Mouse (Mus musculus): ENCODE data around the gene Rtn4. TPM values are rescaled to one million over a fixed set of nuclear protein-coding genes. Genes with fewer than 3 reads are reported as not detected.
"Not testable (repeated sequence)": the region's sequence is repeated elsewhere in the genome, so short reads cannot be mapped to it uniquely, and the experiment has no call there.

The Rtn4 gene
- total RNA-seq, 2 experiments from 2014 or later, result 61.2 to 64.1 TPM

DNA sequence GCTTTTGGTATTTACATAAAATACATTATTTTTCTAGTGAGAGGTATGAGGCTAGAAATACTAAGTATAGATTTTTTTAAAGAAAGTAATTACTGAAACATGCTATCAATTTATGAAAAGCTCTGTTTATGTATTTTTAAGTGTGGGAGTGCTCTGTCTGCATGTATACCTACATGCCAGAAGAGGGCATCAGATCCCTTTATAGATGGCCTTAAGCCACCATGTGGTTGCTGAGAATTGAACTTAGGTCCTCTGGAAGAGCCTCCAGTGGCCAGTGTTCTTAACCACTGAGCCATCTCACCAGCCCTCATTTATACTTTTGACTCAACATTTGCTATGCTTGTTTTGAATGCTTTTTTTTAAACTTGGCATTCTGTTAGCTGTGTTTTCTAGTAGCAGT, 16.8 kb downstream of the Rtn4 start:
- ATAC-seq (replicated peaks; ENCODE audit: poor library complexity), result 0 out of 2 replicates have a peak, but pooled peaks have one; percentile 21

DNA sequence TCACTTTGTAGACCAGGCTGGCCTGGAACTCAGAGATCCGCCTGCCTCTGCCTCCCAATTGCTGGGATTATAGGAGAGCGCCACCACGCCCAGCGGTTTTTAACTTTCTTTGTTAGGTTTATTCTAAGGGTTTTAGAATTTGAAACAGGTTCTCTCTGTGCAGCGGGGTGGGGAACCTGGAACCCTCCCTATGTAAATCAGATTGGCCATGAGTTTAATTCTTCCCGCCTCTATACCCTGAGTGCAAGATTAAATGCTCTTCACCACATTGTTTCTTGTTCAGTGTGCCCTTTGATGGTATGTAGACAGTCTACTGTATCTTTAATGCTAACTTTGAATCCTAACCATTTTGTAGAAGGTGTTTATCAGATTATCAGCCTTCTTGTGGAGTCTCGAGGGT, 21.4 kb downstream of the Rtn4 start:
- no peak for ATAC-seq (replicated peaks; ENCODE audit: poor library complexity)

DNA sequence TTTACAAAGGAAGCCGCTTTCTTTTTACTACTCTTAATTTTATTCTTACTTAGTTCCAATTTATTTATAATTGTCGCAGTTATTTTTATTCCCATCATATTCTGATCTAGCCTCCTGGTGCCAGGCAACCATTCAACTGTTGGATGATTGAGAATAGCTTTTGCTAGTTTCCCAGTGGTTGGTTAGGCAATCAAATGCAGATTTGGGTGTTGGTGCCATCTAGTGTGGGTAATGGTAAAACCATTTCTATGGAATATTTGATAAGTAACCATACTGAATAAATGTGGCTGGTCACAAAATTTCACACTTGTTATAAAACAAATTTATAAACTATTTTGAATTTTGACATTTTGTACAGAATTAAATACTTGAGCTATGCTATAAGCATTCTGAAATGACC, 22.0 kb downstream of the Rtn4 start:
- ATAC-seq (replicated peaks; ENCODE audit: poor library complexity), result peak; percentile 72

DNA sequence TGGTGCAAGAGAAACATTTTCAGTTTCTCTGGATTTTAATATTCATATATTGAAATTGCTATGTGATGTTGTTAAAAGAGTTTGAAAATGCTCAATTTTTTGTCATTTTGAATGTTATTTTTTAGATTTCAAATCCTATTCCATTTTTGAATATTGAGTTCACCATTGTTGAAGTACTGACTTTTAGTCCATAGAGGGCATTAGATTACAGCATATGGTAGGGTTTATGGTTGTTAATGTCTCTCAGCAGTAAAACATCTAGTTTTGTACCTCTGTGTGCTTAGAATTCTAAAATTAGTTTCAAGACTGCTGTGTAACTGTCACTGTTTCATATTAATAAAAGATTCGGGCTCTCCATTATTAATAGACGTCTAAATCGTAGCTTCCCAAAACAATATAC, 22.8 kb downstream of the Rtn4 start:
- ATAC-seq (replicated peaks; ENCODE audit: poor library complexity), result 0 out of 2 replicates have a peak, but pooled peaks have one; percentile 36

DNA sequence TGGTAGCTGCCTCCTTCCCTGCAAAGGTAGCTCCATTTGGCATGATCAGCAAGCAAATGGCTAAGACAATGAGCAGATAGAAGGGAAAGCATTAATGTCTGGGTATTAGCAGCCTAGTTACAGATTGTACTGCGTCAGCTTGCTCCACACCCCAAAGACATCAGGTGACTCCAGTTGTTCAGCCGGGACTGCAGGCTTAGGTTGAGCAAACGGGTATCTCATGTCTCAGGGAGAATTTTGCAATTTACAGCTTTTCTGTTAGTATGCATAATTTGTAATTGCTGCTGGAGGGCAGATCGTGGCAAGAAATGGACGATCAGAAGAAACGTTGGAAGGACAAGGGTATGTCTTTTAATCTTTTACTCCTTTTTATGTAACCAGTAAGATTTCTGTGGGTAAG, 25.8 kb downstream of the Rtn4 start:
- ATAC-seq (replicated peaks; ENCODE audit: poor library complexity), result peak; percentile 74

DNA sequence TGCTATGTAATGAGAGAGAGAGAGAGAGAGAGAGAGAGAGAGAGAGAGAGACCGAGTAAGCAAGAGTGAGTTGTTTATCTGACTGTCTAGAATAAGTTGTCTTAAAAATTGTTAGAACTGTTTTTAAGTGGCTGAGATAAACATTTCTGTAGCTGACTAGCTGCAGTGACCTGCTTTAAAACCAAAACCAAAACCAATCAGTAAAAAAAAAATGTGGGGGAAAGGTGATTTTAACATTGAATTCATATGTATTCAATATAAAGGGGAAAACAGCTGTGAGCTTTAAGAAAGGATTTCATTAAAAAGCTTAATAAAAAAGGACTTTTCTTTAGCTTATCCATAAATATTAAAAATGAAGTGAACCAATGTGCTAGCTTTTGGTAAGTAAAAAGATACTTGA, 26.9 kb downstream of the Rtn4 start:
- ATAC-seq (replicated peaks; ENCODE audit: poor library complexity), result no peak

DNA sequence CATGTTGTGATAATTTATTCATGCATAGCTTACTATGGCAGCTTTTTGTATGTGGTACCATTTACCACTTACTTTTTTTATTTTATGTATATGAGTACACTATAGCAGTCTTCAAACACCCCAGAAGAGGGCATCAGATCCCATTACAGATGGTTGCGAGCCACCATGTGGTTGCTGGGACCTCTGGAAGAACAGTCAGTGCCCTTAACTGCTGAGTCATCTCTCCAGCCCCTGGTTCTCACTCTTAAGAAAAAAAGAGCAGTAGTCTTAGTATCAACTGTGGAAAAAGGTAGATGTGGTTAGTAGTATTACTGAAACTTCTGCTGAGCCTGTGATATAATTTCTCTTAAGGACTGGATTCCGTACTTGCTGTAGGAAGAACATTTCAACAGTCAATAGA, 31.5 kb downstream of the Rtn4 start:
- no peak for ATAC-seq (replicated peaks; ENCODE audit: poor library complexity)

DNA sequence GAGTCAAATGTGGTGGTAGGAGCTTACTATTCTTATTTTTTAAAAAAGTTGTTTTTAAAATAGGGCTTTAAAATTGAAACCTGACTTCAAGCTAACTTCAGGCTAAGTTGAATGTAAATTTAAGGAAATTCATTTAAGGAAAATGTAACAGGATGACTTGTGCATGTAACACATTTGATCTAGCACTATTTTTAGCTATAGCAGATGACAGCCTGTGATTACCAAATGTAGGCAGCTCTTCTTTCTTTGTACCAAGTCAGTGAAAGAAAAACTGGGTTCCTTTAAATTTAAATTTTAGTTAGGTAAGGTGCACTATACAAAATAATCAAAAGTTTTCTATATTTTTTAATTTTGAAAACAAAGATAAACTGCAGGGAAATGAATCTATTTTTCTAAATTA, 32.4 kb downstream of the Rtn4 start:
- no peak for ATAC-seq (replicated peaks; ENCODE audit: poor library complexity)

DNA sequence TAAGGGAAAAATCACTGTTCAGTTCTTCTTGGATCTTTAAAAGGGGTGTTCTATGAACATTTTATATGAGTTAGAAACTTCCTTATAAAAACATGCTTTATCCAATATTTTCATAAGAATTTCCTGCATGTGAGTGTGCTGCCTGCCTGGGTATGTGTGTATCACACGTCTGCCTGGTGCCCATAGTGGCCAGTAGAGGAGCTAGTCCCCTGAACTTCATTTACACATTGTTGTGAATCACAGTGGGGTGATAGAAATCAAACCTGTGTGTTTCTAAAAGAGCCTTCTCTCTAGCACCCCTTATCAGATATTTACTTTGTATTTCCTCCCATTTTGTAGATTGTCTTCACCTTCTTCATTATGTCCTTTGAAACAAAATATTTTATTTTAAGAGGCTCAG, 32.9 kb downstream of the Rtn4 start:
- no peak for ATAC-seq (replicated peaks; ENCODE audit: poor library complexity)

DNA sequence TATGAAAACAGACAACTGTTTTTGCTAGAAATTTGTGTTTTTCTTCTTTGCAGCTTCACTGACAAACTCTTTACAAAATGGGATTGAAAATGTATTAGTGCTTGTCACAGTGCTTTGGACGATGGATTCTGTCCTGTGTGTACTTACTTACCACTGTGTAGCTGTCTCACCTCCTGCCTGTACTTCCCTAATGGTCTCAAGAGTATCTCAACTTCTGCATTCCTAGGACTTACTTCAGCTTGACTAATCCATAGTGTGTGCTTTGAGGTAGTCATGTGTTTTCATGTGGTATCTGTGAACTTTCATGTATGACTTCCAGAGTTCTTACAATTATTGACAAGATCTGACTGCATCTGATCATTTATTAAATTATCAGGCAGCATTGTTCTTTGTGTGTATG, 35.2 kb downstream of the Rtn4 start:
- ATAC-seq (replicated peaks; ENCODE audit: poor library complexity), result peak; percentile 91

DNA sequence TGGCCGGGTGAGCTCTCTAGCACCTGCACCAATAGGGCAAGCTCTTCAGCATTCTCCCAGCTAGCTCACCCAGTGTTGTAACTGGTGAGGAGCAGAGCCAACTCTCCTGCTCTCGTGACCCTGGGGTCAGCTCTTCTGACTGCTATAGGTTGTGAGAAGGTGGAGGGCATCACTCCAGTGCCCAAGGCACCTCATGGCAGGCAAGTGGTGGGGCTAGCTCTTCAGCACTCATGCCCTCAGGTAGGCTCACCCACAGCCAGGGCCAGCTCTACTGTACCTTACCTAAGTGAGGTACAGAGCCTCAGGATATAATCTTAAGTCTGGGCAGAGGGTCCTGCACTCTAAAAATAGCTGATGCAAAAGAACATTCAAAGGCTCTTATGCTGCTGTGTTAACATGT, 47.0 kb downstream of the Rtn4 start:
- peak; percentile 11; the same call in 1 of the 2 replicates for ATAC-seq (replicated peaks; ENCODE audit: poor library complexity)

DNA sequence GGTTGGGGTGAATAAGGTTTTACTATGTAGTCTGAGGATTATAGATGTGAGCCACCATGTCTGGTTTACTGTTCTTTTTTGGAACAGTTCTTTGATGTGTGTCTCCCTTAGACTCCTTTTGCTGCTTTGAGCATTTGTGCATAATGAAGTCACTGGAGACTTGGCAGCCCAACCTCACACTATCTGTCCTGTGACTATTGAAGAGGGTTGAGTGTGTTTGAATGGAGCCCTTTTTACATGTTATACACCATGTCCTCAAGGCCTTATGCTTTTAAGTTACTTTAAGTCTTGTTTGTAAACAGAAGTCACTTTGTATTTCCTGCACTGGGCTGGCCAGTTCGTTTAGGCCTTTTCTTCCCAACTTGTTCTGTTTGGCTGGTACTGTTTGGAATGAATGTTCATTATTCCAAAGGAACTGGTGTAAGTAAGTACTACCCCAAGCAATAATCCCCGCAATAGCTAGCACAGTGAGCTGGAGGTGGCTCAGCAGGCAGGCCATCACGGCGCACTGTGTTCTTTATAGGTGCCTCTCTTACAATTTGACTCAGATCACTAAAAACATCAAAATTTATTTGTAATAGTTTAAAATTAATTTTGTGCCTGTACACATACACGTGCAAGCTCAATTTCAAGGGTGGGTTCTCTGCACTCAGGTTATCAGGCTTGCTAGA, 52.1 kb downstream of the Rtn4 start:
- no peak for ATAC-seq (replicated peaks; ENCODE audit: poor library complexity)

DNA sequence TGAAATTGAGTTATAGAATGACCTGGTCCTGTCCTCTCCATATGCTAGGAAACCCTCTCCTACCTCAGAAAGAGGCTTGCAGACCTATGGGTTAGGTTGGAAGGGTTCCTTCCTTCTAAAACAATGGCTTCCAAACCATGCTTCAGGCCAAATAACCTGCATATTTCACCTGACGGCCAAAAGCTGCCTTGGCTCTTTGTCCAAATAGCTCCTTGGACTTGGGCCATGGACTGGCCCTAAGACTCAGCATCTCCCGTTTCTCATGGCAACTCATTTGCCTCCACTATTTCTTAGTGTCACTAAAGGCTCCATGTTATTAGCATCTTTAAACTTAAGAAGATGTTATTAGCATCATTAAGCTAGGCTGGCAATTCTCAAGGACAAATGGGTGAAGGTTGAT, 52.8 kb downstream of the Rtn4 start:
- no peak for ATAC-seq (replicated peaks; ENCODE audit: poor library complexity)

DNA sequence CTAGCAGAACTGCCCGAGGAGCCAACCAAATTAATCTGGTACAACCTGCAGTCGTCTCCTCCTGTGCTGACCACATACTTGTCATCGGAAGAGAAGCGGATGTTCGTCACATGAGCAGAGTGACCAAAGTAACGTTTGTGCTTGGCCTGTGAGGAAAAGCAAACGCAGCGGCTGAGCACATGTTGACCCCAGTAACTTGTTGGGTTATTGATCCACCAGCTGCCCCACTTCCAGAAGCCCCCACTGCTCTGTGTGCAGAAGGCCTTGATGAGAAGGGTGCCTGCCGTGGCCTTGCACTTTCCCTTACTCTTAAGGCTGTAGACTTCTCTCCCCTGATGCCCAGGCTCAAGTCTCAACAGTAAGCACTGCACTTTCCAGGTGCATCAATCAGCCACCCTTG, 53.5 kb downstream of the Rtn4 start:
- ATAC-seq (replicated peaks; ENCODE audit: poor library complexity), result no peak

DNA sequence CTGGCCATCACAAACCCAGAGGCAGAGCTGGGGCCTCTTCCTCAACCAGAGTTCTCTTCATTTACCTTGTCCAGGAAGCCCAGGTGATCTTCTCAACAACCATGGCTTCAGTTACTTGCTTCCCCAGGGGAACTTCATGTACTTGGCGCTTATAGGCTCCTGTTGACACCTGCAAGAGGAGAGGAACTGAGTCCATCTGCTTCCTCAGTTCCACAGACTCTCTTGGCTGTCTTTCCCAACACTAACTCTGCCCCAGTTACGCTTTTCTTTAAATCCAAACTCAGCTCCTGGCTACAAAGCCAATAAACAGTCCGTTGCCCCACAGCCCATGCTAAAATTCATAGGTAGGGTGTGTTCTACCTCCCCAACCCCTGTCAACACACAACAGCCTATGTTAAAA, 54.6 kb downstream of the Rtn4 start:
- no peak for ATAC-seq (replicated peaks; ENCODE audit: poor library complexity)

DNA sequence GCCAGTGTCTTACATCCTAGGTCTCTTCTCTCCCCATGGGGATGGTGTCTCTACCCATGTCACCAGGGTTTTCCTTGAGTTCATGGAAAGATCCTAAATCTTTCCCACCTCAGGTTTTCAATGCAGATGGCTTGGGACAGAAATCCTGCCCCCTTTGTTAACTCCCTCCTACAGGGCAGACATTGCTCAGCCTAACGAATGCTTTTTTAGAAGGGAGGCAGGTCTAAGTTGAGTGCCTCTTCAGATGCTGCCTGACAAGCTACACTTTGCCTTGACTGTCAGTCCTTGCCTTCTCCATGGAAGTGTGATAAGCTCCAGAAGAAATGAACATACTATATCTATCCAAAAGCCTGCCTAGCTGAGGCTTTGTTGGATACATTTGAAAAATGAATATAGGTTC, 55.1 kb downstream of the Rtn4 start:
- no peak for ATAC-seq (replicated peaks; ENCODE audit: poor library complexity)

DNA sequence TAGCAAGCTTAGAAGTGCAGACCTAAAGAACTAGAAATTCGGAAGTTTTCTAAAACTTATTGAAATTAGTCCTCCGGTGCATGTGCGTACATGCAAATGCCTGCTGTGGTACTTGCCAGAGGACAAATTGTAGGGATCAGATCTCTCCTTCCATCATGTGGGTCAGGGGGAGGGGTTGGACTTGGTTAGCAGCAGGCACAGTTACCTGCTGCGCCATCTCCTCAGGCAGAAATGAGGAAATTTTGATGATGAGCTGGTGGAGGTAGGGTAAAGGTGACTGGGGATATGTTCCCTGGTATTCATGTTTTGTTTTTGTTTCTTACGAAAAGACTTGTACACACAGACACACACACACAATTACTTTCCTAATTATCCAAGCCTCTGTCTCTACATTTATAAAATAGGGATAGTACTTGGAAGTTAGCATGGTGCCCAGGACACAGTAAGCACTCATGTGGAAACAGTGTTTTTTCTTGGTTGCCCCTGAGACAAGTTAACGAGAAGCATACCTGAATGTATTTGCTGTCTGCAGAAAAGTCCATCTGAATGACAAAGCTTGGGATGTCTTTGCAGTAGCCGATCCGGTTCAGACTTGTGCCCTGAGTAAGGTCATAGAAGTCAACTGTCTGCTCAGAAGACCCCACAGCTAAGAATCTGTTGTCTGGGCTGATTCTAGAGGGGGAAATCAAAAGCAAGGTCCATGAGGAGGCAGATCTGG, 56.2 kb downstream of the Rtn4 start:
- no peak for ATAC-seq (replicated peaks; ENCODE audit: poor library complexity)

DNA sequence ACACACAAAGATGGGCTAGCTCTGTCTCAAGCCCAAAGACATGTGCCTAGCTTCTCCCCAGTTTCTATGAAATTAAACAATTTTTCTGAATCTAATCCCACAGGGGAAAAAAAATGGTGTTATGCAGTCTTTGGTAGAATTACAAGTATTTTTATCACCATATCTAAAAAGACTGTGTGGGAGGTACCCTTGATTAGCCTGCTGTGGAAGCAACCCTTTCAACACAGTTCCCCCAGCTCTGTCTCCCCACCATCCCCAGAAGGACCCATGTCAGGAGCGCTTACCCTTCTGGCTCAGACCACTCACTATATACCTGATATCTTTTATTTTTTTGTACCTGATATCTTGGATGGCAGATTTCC, 56.7 kb downstream of the Rtn4 start:
- ATAC-seq (replicated peaks; ENCODE audit: poor library complexity), result no peak

DNA sequence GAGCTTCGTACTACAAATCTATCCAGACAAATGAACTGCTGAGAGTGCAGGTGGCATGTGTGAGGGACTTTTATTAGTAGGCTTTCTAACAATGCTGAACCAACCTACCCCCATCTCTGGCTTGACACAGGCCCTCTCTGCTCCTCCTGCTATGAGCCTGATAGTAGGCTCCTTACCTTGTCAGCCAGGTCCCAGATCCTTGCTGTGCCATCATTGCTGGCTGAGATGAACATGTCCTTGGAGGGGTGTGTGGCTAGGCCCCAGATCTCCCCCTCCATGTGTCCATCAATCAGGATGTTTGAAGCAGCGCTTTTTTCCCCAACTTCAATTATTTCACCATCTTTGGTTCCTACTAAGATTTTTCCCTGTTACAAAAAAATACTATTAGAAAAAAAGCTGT, 58.3 kb downstream of the Rtn4 start:
- ATAC-seq (replicated peaks; ENCODE audit: poor library complexity), result no peak

DNA sequence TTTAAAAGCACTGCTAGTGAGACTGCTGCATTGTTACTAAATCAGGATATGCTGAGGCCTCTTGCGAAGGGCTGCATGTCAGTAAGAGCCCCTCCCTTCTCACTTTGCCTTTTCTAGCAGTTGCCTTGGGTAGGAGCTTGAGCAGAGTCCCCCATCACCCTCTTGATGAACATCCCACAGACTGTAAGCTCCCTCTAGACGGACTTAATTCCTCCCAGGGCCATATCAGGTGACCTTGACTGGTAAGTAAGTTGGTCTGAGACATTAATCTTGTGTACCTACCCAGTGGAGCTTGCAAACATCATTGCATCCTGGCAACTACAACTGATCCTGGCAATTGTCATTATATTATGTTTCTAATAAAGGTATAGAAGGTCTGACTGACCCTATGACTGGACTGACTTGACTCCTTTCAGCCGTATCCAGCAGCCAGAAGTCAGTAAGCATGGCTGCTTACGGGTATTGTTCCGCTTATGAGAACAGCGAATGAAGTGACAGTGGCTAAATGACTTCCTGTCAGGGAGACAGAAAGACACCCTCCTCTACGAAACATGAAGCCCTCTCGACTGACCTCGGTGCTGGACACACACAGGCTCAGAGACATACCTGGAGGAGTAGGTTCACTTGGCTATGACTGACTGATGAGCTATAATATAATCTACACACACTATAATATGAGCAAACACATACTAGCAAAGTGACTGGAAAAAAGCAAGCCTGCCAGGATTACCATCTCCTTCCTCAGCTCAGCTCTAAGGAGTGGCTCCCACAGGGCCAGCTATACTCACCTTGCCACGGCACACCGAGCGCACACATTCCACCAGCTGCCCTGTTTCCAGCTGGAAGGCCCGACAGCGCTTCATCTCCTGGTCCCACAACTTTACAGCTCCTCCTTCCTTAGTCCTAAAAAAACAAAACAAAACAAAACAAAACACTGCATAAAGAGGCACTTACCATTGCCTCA, 59.2 kb downstream of the Rtn4 start:
- ATAC-seq (replicated peaks; ENCODE audit: poor library complexity), result no peak

DNA sequence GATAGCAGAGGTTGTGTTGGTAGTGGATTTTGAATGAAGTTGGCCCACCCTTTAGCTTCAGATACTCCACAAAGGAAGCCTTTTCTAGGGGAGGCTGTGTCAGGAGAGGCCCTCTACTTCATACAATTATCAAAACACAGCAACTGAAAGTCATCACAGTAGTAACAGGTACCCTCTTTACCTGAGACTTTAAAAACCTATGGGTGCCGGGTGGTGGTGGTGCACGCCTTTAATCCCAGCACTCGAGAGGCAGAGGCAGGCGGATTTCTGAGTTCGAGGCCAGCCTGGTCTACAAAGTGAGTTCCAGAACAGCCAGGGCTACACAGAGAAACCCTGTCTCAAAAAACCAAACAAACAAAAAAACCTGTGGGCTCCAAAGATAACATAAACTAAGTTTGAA, 63.3 kb downstream of the Rtn4 start:
- ATAC-seq (replicated peaks; ENCODE audit: poor library complexity), result not testable (repeated sequence)

DNA sequence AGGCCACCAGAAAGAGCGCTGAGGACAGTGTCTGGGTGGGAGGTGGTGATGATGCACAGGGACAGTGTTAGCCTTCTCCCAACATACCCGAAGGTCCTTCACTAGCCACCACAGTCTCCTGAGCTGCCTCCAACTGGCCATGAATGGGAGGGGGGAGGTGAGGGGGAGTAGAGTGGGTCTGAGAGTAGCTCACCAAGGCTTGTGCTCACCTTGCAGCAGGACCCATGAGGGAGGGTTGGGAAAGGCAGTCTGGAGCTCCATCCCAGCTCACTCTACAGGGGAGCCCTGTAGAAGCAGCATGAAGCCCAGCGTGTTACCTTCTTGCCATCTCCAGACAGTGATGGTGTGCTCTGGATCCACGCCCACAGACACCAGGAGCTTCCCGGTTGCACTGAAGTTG, 65.9 kb downstream of the Rtn4 start:
- no peak for ATAC-seq (replicated peaks; ENCODE audit: poor library complexity)

Measured in megakaryocyte progenitor cell, adult 5-6 weeks (primary cell).